Mouse (Mus musculus) cerebellum, adult 2 months (tissue): ENCODE results near the gene Robo1. TPM values are rescaled to one million over a fixed set of nuclear protein-coding genes. Genes with fewer than 3 reads are reported as not detected.

Experiments used
- DNase-seq, 2 experiments: peaks; one replicate each; pipeline ENCODE4 v3.0.0; 2021
- H3K27ac ChIP-seq: fragments of 200-500 bp; 2 replicates; pipeline ENCODE4 v1.5.1; 2012; ENCODE audit warnings: low read length, control low read depth, inconsistent platforms; ENCODE audit not compliant: insufficient read depth
- H3K27me3 ChIP-seq: fragments of 200-500 bp; 2 replicates; pipeline ENCODE4 v1.6.1; 2012; ENCODE audit warnings: inconsistent platforms, mild to moderate bottlenecking, low read length, moderate library complexity; ENCODE audit not compliant: control insufficient read depth, insufficient read depth
- H3K4me1 ChIP-seq: fragments of 200-500 bp; 2 replicates; pipeline ENCODE4 v1.6.1; 2011; ENCODE audit warnings: low read length; ENCODE audit not compliant: control insufficient read depth, insufficient read depth
- H3K4me3 ChIP-seq: fragments of 200-500 bp; replicated peaks from 2 replicates; pipeline ENCODE3; 2011; ENCODE audit warnings: mild to moderate bottlenecking, low read depth, low read length, control low read depth; ENCODE audit not compliant: insufficient read depth
- CTCF ChIP-seq: fragments of 200-500 bp; IDR thresholded peaks from 2 replicates; pipeline ENCODE4 v1.5.1; 2011; ENCODE audit warnings: low read depth, mild to moderate bottlenecking, control low read depth, low read length, moderate library complexity, borderline replicate concordance; ENCODE audit not compliant: insufficient read depth
- POLR2A ChIP-seq: fragments of 200-500 bp; IDR thresholded peaks from 2 replicates; pipeline ENCODE4 v1.6.1; 2011; ENCODE audit warnings: low read length, control low read depth, borderline replicate concordance; ENCODE audit not compliant: insufficient read depth
- WGBS: fragments of 180-500 bp; shearing (Covaris S2); methylation state at CpG from one replicate; pipeline ENCODE4 v1.1.7; 2018; 5-methylcytosine and 5-hydroxymethylcytosine counted together
- polyA plus RNA-seq: library from polyadenylated mRNA; depleted of rRNA; stranded (reverse); fragments of >200 nt; gene quantifications from 2 replicates; pipeline ENCODE4 v1.2.3, GENCODE M21; 2012

Gene Robo1
- polyA plus RNA-seq, 1 experiment: 13.0 TPM

- no peak for DNase-seq
- H3K27me3 ChIP-seq: no peaks in the 10 kb centered on the region
- H3K4me1 ChIP-seq: no peaks in the 10 kb centered on the region; the same call in 1 of the 2 replicates
- H3K4me3 ChIP-seq: no peak overlapping the region
- WGBS: 90% methylated on average over 3 of the region's 3 CpGs
- TF ChIP-seq POLR2A (no peak), CTCF (no peak)
- H3K27ac ChIP-seq: no peak overlapping the region
Measured at GRCm38 (mm10) chr16:72810942-72811341, 502.8 kb downstream of the Robo1 start.

GRCm38 (mm10) chr16:72811494-72811893, 503.4 kb downstream of the Robo1 start:
- Histone ChIP-seq H3K27me3 (no peaks in the 10 kb centered on the region), H3K27ac (no peak overlapping the region), H3K4me1 (no peaks in the 10 kb centered on the region; the same call in 1 of the 2 replicates), H3K4me3 (peak overlapping the region; percentile 1)
- no peak for DNase-seq
- no peak for TF ChIP-seq CTCF
- TF ChIP-seq POLR2A: no peak
- 28% methylated on average over 5 of the region's 5 CpGs for WGBS

GRCm38 (mm10) chr16:72811908-72812307, 503.8 kb downstream of the Robo1 start:
- WGBS: 25% methylated on average over 3 of the region's 3 CpGs
- Histone ChIP-seq H3K4me1 (no peaks in the 10 kb centered on the region; the same call in 1 of the 2 replicates), H3K27ac (no peak overlapping the region), H3K27me3 (no peaks in the 10 kb centered on the region), H3K4me3 (no peak overlapping the region)
- TF ChIP-seq POLR2A: no peak
- no peak for TF ChIP-seq CTCF
- peak in 1 of 2 experiments; percentile 55 for DNase-seq

- WGBS: 97% methylated on average over 8 of the region's 8 CpGs
- no peak for TF ChIP-seq CTCF
- no peak for TF ChIP-seq POLR2A
Measured at GRCm38 (mm10) chr16:72828381-72828780, 520.3 kb downstream of the Robo1 start.

GRCm38 (mm10) chr16:72829530-72829929, 521.4 kb downstream of the Robo1 start:
- 86% methylated on average over 8 of the region's 8 CpGs for WGBS
- Histone ChIP-seq H3K27me3 (no peaks in the 10 kb centered on the region), H3K4me1 (no peaks in the 10 kb centered on the region), H3K27ac (no peak overlapping the region), H3K4me3 (no peak overlapping the region)
- DNase-seq: no peak
- no peak for TF ChIP-seq CTCF
- no peak for TF ChIP-seq POLR2A

More at GRCm38 (mm10) chr16:72828381-72828780, 520.3 kb downstream of the Robo1 start:
- no peaks in the 10 kb centered on the region for H3K27me3 ChIP-seq
- H3K4me3 ChIP-seq: no peak overlapping the region
- no peak overlapping the region for H3K27ac ChIP-seq
- DNase-seq: no peak
- no peaks in the 10 kb centered on the region for H3K4me1 ChIP-seq

- DNase-seq: no peak
- no peaks in the 10 kb centered on the region for H3K27me3 ChIP-seq
- H3K4me3 ChIP-seq: no peak overlapping the region
- no peak overlapping the region for H3K27ac ChIP-seq
- no peak for TF ChIP-seq CTCF
- TF ChIP-seq POLR2A: no peak
- H3K4me1 ChIP-seq: no peaks in the 10 kb centered on the region
- 77% methylated on average over 5 of the region's 5 CpGs for WGBS
Measured at GRCm38 (mm10) chr16:72830394-72831056, 522.4 kb downstream of the Robo1 start.

GRCm38 (mm10) chr16:72834266-72834665, 526.2 kb downstream of the Robo1 start:
- H3K4me1 ChIP-seq: no peaks in the 10 kb centered on the region
- no peaks in the 10 kb centered on the region for H3K27me3 ChIP-seq
- H3K27ac ChIP-seq: no peak overlapping the region
- 84% methylated on average over 2 of the region's 2 CpGs for WGBS
- no peak overlapping the region for H3K4me3 ChIP-seq
- TF ChIP-seq POLR2A (no peak), CTCF (no peak)
- DNase-seq: no peak

GRCm38 (mm10) chr16:72839031-72839430, 530.9 kb downstream of the Robo1 start:
- TF ChIP-seq POLR2A (no peak), CTCF (no peak)
- no peak overlapping the region for H3K27ac ChIP-seq
- no peak overlapping the region for H3K4me3 ChIP-seq
- H3K4me1 ChIP-seq: peaks cover 7% of the 10 kb centered on the region; the same call in 1 of the 2 replicates
- WGBS: 97% methylated on average over 1 of the region's 1 CpGs
- no peak for DNase-seq
- no peaks in the 10 kb centered on the region for H3K27me3 ChIP-seq
